In genomic region chr6:115761995-115762756, GRCm38 (mm10) we compare ENCODE assay signal across 7 mouse cellular contexts. TPM values are rescaled to one million over a fixed set of nuclear protein-coding genes. Genes with fewer than 3 reads are reported as not detected.
DNase-seq lines count a peak whose midpoint lies in the region; ATAC-seq and TF ChIP-seq lines count a peak whose summit lies in the region.

Gene Tmem40 (minus strand): TSS chr6:115762410.

- DNase-seq in testis, postnatal 10 days (ENCODE audit: low spot score) = peak; percentile 54
- DNase-seq in testis, postnatal 14 days (ENCODE audit: low spot score) = no peak
- peak; percentile 73 for DNase-seq in embryonic facial prominence, embryonic 10.5 days (ENCODE audit: low spot score)
- no peak for DNase-seq in limb, embryonic 14.5 days (ENCODE audit: low spot score)
- no peak for DNase-seq in left cerebral cortex, postnatal 36 days (ENCODE audit: low spot score in 2 of 2)
- no peak for DNase-seq in B cell, adult 2 months

- ATAC-seq in limb, embryonic 14.5 days (ENCODE audit: low FRiP score, low read depth) = no peak
- ATAC-seq in neural tube, embryonic 14.5 days (ENCODE audit: low read depth) = no peak; the same call in 1 of the 2 replicates

- H3K9ac ChIP-seq in limb, embryonic 14.5 days (ENCODE audit: low read depth, low read length, severe bottlenecking) = no peak within 1 kb of the TSS
- no peak within 1 kb of the TSS for H3K9ac ChIP-seq in neural tube, embryonic 14.5 days (replicated peaks; ENCODE audit: low read depth, low read length)

- no peak for TF ChIP-seq POLR2A in limb, embryonic 14.5 days (IDR thresholded peaks at IDR 0.05; ENCODE audit: borderline replicate concordance, extremely low read depth, insufficient read depth, insufficient read length)

- WGBS in embryonic facial prominence, embryonic 10.5 days = 3% methylated on average over 9 of the region's 9 CpGs
- WGBS in limb, embryonic 14.5 days = 5% methylated on average over 9 of the region's 9 CpGs
- WGBS in neural tube, embryonic 14.5 days = 1% methylated on average over 9 of the region's 9 CpGs

- H3K4me1 ChIP-seq in embryonic facial prominence, embryonic 10.5 days = peaks cover 58% of the 10 kb centered on the region
- H3K4me1 ChIP-seq in limb, embryonic 14.5 days (ENCODE audit: control insufficient read depth, insufficient read depth, low read length) = peaks cover 24% of the 10 kb centered on the region
- H3K4me1 ChIP-seq in neural tube, embryonic 14.5 days (ENCODE audit: control insufficient read depth, insufficient read depth, low read length) = no peaks in the 10 kb centered on the region; the same call in 1 of the 2 replicates

- no peaks in the 10 kb centered on the region for H3K36me3 ChIP-seq in embryonic facial prominence, embryonic 10.5 days (replicated peaks)
- H3K36me3 ChIP-seq in limb, embryonic 14.5 days (ENCODE audit: control insufficient read depth, insufficient read depth, low read length) = no peaks in the 10 kb centered on the region
- no peaks in the 10 kb centered on the region for H3K36me3 ChIP-seq in neural tube, embryonic 14.5 days (ENCODE audit: control insufficient read depth, insufficient read depth, low read length)

- H3K9me3 ChIP-seq in embryonic facial prominence, embryonic 10.5 days = 0 out of 2 replicates have a peak, but pooled peaks cover 2% of the 10 kb centered on the region
- no peaks in the 10 kb centered on the region for H3K9me3 ChIP-seq in limb, embryonic 14.5 days (ENCODE audit: control insufficient read depth, low read length)
- no peaks in the 10 kb centered on the region for H3K9me3 ChIP-seq in neural tube, embryonic 14.5 days (ENCODE audit: control insufficient read depth, low read length)

- H3K4me2 ChIP-seq in limb, embryonic 14.5 days (replicated peaks; ENCODE audit: low read depth, low read length, severe bottlenecking) = no peak within 1 kb of the TSS
- H3K4me2 ChIP-seq in neural tube, embryonic 14.5 days (ENCODE audit: low read depth, low read length) = no peak within 1 kb of the TSS; the same call in 1 of the 2 replicates

- intact Hi-C loops in left cerebral cortex, postnatal 36 days (cut with DNase I) = no loop called here

- peak within 1 kb of the TSS; percentile 34 for H3K4me3 ChIP-seq in embryonic facial prominence, embryonic 10.5 days
- no peak within 1 kb of the TSS for H3K4me3 ChIP-seq in limb, embryonic 14.5 days (replicated peaks; ENCODE audit: low read length)
- no peak within 1 kb of the TSS for H3K4me3 ChIP-seq in neural tube, embryonic 14.5 days (ENCODE audit: low read depth, low read length)

- peak within 1 kb of the TSS; percentile 79 for H3K27ac ChIP-seq in embryonic facial prominence, embryonic 10.5 days (replicated peaks)
- H3K27ac ChIP-seq in limb, embryonic 14.5 days (replicated peaks; ENCODE audit: low read depth, low read length) = peak within 1 kb of the TSS; percentile 38; the same call in 1 of the 2 replicates
- H3K27ac ChIP-seq in neural tube, embryonic 14.5 days (ENCODE audit: low read depth, low read length) = peak within 1 kb of the TSS; percentile 12; the same call in 1 of the 2 replicates

- H3K27me3 ChIP-seq in embryonic facial prominence, embryonic 10.5 days (replicated peaks; ENCODE audit: low read depth, poor library complexity, severe bottlenecking) = no peaks in the 10 kb centered on the region
- H3K27me3 ChIP-seq in limb, embryonic 14.5 days (ENCODE audit: control insufficient read depth, insufficient read depth, low read length) = no peaks in the 10 kb centered on the region
- H3K27me3 ChIP-seq in neural tube, embryonic 14.5 days (ENCODE audit: control insufficient read depth, insufficient read depth, low read length) = no peaks in the 10 kb centered on the region

RNA-seq across cellular contexts. Expression of gene Tmem40, which starts in this region (rescaled TPM):
- polyA plus RNA-seq in embryonic facial prominence, embryonic 10.5 days (2016; fragmentation: Nextera tagmentation; extraction: Ambion mirVana) = 1.1 and 1.6 TPM in 2 replicates
- 7.0 and 8.0 TPM in 2 replicates for polyA plus RNA-seq in limb, embryonic 14.5 days (2012; rRNA removed)
- polyA plus RNA-seq in limb, embryonic 14.5 days (2014; fragmentation: Nextera tagmentation; extraction: Ambion mirVana) = 10.0 and 13.1 TPM in 2 replicates
- polyA plus RNA-seq in neural tube, embryonic 14.5 days (2014; fragmentation: Nextera tagmentation; extraction: Ambion mirVana) = 1.1 and 1.2 TPM in 2 replicates
- total RNA-seq in left cerebral cortex, postnatal 36 days (2021) = 1 to 10 TPM; 1.4 to 2.1 TPM

Comparison
In these comparisons a context has a peak if more than half of its experiments do, and no peak if none do; other contexts are left out.
1. DNase-seq: peak in testis, postnatal 10 days (single experiment) and embryonic facial prominence, embryonic 10.5 days (single experiment); none in testis, postnatal 14 days (single experiment), limb, embryonic 14.5 days (single experiment), left cerebral cortex, postnatal 36 days (0 of 2) and B cell, adult 2 months (0 of 2).
2. H3K27ac ChIP-seq: peak in every context shown above with its lines; median percentile 79 in embryonic facial prominence, embryonic 10.5 days; 38 in limb, embryonic 14.5 days; 12 in neural tube, embryonic 14.5 days.